Mouse (Mus musculus) right cerebral cortex, postnatal 36 days (tissue): ENCODE results near the gene Nat10.

Experiments used
- DNase-seq, 2 experiments: peaks; one replicate each; pipeline ENCODE4 v3.0.0; 2022; ENCODE audit warnings: low spot score in 2 of 2, mixed read lengths in 1 of 2

Gene Nat10

DNA sequence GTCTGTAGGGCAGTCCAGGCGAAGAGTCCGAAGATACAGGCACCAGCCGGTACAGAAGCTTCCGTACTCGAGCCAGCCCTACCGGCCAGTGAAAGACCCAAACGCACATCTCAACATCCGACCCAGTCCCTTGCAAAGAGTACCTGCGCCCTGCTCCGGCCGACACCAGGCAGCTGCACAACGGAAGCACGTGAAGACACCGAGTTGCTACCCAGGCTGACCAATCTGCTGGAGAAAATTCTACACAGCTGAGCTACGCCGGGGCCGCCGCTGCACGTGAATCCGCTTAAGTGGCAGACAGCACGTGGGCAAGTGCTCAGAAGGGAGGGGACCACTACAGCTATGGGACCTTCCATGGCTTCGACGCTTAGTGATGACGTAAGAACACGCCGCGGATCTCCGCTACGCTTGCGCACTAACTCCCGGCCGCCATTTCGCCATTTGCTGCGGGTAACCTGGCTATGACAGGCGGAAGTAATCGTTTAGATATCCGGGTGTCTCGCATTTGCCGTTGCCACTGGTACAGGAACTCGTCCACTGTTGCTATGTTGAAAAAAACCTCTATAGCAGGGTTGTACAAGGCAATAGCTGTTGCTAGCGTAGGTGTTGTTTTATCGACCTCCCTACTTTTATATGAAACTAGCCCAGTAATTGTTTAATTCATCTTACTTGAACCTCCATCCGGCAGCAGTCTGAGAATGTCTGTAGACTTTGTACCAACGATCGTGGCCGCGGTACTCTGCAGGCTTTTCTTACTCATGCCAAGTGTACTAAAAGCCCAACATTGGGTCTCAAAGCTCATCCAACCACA is at the start of gene Nat10:
Gene Nat10 (minus strand): TSS at position 365 of the 811 bp plus-strand sequence.
- DNase-seq = peak; percentile 99

DNA sequence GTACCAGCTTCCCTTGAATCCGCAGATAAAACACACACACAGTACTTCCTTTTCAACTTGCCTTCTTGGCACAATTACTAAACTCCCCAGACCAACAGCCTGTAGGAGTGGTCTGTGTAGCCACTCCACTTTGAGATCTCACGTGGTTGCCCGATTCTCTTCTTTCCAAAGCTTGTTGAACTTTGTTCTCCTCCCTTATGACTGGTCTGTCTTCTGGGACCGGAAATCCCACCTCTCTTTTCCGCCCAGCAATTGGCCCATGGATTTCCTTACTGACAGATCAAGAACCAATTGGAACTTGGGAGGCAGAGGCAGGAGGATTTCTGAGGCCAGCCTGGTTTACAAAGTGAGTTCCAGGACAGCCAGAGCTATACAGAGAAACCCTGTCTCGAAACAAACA is 49.3 kb upstream of the Nat10 start:
- no peak for DNase-seq

- DNase-seq = no peak
Observed at GRCm38 (mm10) chr2:103808466-103808865, 47.4 kb upstream of the Nat10 start.

GRCm38 (mm10) chr2:103803770-103804530 is 42.9 kb upstream of the Nat10 start:
- DNase-seq = no peak

DNA sequence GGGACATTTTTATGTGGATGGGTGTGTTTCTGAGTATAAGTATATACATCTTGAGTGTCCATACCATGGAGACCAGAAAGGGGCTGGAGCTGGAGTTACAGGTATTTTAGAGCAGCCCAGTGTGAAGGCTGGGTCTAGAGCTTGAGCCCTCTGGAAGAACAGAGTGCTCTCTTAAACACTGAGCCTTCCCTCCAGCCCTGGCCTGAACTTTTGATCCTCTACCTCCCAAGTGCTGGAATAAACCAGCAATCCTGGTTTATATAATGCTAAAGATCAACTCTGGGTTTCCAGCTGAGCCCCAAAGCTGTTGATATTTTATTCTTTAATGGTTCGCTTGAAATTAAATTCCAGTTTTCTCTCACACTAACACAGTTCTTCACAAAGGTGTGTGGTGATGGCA is 41.4 kb upstream of the Nat10 start:
- DNase-seq = no peak

- peak; percentile 91 to 92 for DNase-seq
Observed at GRCm38 (mm10) chr2:103797491-103798009, 36.5 kb upstream of the Nat10 start, which contains the start of gene Caprin1. Caprin1 (minus strand) TSS chr2:103797649.

DNA sequence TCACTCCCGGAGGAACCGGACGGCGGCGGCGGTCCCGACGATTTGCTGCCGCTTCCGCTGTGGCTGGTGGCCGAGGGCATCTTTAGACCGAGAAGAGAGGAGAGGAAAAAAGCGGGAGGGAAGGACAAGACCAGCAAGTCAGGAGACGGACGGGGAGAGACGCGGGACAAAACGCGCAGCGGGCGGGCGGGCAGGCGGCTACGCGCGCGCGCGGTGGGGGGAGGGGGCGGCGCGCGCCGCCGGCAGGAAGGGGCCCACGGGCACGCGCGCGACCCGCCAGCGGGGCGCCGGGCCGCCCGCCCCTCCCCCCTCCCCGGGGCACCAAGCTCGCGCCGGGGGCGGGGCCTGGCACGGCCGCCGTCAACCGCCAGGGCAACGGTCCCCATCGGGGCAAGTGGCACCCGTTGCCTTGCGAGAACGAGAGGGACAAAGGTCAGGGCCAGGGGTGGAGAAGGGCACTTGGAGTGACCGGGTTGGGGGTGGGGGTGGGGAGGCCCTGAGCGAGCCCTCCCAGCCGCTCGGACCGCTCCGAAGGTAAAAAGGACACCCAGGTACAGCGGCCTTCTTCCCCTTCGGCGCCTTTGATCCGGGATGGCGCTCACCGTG is 35.9 kb upstream of the Nat10 start:
- peak; percentile 69 to 73 for DNase-seq

- peak; percentile 32 to 34 for DNase-seq
Observed at GRCm38 (mm10) chr2:103796211-103796860, 35.3 kb upstream of the Nat10 start.

DNA sequence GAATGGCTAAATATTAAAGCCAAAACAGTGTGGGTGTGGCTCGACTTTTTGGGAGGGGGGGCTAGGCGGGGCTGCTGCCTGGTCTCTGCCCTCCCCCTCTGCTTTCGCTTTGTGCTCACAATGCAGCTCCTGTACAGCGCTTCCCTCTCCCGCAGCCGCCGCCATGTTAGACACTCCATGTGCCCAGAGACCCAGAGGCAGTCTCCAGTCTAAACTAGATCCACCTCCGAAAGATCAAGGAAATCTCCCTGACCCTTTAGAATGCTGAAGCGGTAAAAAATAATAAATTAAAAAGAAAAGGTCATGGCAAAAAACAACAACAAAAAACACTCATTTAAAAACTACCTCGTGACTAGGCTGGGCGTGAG is 34.8 kb upstream of the Nat10 start:
- peak; percentile 44 to 59 for DNase-seq

DNA sequence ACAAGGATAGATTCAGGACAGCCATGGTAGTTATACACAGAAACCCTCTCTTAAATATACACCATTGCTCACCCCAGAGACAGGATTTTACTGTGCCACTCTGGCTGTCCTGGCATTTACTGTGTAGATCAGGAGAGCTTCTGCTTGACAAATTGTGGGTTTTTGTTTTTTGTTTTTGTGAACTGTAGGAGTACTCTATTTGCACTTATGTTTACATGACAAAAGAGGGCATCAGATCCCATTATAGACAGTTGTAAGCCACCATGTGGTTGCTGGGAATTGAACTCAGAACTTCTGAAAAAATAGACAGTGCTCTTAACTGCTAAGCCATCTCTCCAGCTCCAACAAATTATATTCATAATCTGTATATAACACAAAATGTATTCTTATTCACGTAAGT is 30.9 kb upstream of the Nat10 start:
- DNase-seq = no peak

GRCm38 (mm10) chr2:103785735-103786134 is 24.7 kb upstream of the Nat10 start:
- no peak for DNase-seq

DNA sequence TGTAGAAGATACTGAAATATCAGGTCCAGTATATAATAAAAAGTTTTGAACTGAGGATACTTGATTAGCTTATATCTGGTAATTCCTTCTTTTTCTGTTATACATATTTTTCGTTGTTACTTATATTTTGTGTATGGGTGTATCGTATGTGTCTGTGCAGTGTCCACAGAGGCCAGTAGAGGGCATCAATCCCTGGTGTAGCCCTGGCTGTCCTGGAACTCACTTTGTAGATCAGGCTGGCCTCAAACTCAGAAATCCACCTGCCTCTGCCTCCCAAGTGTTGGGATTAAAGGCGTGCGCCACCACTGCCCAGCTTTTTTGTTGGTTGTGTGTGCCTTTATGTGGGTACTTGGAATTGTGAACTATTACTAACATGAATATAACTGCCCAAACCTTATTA is 23.6 kb upstream of the Nat10 start:
- no peak for DNase-seq

DNA sequence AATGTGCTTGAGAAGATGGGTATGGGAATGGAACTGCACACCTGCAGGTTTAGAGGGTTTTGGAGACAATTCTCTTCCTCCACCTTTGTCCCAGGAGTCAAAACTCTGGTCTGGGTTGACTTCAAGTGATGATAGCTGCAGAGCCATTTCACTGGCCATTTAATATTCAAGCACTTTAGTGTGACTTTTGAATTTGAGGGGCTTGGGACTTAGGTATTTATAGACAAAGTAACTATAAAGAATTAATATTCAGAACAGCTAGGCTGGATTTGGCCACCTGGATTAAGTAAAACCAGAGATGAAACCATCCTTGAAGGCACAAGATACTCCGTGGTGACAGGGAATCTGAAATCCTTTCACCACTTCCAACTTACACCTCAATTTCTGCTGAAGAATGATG is 1.4 kb upstream of the Nat10 start:
- DNase-seq = no peak

DNA sequence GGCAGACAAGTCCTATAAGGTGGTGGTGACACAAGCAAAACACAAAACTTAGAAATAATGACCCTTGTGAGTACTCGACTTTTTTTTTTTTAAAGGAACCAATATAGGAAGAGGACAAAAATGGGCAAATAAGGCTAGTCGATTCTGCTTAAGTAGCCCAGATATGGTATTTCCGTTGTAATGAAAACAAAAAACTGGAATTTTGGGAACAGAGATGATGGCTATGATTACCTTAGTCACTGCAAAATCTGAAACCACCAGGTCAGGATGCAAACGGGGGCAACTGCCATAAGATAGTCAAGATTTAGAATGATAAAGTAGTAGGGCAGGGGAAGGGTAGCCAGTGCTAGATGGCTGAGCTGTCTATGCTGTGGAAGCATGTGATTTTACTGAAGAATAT is 923 bp upstream of the Nat10 start:
- no peak for DNase-seq

DNA sequence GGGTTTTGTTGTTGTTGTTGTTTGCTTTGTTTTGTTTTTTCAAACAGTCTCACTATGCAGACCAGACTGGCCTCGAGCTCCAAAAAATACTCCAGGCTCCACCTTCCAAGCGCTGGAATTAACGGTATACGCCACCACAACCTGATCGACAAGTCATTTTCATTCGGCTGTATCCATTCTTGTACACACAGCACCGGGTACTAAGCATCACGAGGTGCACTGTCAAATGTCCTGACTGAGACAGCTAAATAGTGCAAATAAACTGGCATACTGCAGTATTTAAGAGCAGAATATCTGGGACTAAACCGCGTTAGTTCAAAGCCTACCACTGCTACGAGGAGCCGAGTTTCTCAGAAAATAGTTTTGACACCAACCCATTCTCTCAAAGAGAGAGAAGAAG is 649 bp downstream of the Nat10 start:
- DNase-seq = no peak

DNA sequence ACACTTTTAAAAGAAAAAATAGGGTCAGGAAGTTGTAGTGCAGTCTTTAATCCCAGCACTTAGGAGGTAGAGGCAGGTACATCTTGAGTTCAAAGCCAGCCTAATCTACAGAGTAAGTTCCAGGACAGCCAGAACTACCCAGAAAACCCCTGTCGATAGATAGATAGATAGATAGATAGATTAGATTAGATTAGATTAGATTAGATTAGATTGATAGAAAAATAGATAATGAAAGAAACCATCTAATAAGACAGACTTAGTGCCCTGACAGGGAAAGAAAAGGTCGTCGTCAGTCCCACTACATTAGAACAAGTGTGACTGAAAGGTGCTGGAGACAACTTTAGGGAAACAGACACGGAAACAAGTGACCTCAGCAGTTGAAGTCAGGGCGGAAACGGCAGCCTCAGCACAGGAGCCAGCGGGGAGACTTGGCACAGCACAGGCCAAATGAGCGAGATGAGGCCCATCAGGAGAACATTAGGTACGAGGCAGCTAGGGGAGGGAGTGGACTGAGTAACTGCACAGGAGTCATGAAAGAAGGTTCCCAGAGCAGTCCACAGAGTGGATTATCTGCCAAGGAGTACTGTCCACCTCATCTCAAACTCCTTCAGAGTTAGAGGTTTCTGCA is 5.5 kb downstream of the Nat10 start:
- no peak for DNase-seq

DNA sequence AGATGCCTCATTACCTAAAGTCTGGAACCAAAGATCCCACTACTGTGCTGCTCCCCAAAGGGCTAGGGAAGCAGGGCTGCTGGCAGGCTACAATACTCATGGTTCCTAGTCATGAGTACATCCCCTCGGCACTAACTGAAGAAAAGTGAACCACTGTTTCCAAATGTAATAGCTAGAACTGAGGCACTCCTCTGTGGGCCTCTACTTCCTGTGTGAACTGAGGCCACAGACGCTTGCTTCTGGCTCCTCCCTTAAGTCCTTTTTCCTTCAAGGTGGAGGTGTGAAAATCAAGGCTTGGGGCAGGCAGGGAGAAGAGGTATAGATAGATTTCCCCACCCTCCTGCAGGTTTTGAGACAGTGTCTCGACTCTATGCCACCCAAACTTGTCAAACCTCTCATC is 6.5 kb downstream of the Nat10 start:
- DNase-seq = no peak

DNA sequence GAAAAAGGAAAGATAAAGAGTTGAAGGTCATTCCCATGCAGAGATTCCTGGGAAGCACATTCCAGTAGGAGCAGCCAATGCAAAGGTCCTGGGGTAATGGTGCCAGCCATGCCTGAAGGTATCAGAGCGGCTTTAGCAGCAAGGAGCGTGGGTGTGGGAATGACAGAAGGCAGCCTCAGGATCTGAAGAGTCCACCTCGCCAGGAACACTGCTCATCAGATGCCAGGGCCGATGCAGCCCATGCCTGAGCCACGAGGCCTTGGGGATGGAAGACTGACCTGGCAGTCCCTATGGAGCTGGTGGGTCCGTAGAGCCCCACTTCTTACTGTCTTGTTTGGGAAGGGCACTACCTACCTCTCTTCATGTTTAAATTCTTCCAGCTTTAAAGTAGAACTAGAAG is 9.3 kb downstream of the Nat10 start:
- DNase-seq = no peak

- no peak for DNase-seq
Observed at GRCm38 (mm10) chr2:103749091-103749490, 12.0 kb downstream of the Nat10 start.

DNA sequence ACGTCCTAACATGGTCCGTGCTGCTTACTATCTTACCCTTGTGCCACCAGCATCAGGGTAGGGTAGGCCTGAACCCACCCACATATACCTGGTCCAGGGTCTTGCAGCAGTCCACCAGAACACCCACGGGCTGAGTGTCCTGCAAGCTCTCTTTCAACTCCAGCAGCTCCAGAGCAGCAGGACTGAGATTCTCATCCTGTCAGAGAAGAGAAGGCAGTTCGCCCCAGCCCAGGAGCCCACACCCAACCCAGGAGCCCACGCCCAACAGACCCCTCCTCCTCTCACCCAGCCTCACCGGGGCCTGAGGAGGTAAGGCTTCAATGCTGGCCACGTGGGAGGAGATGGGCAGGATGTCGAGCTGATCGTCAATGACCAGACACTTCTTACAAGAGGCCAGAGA is 13.2 kb downstream of the Nat10 start:
- DNase-seq = no peak

GRCm38 (mm10) chr2:103746761-103747160 is 14.3 kb downstream of the Nat10 start:
- no peak for DNase-seq
